Mouse (Mus musculus): Measurements from ENCODE around the gene Cpt1c. TPM values are rescaled to one million over a fixed set of nuclear protein-coding genes. Genes with fewer than 3 reads are reported as not detected.
"Not testable (repeated sequence)": the region's sequence is repeated elsewhere in the genome, so short reads cannot be mapped to it uniquely, and the experiment has no call there.

The Cpt1c gene
- polyA plus RNA-seq (2015; fragmentation: Nextera tagmentation; extraction: Ambion mirVana) = 48.2 and 51.6 TPM in 2 replicates

DNA sequence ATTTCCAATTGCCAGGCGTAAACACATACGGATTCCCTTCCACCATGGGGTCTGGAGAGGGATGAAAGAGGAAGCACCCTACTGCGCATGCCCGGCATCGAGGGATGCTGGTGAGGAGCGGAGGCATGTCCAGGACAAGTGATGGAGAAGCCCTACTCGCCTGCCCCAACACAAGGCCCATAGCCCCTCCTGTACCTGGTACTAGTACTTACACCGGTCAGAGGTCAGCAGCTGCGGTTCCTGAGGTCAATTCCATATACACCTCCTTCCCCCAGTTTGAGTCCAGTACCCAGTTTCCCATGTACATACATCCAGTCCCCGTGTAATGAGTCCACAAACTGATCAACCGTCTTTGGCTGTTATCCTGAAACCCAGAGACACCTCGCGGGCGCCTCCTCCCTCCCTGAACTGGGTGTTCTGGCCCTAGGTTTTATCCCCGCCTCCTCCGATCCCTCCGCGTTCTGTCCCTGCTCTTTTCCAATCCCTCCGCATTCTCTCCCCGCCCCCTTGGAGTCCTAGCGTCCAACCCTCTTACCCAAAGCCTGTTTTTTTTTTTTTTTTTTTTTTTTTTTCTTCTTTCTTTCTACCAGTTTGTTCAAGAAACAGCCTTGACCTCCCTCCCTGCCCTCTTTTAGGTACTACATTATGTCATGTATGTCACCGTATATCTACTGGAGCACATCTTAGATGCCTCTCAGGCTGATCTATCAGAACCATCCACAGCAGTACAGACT, at the start of gene Cpt1c:
Gene Cpt1c (minus strand): TSS at position 469 of the 734 bp plus-strand sequence.
- Histone ChIP-seq H3K27ac (replicated peaks) (peak within 1 kb of the TSS; percentile 96), H3K4me3 (peak within 1 kb of the TSS; percentile 54), H3K9ac (replicated peaks) (peak within 1 kb of the TSS; percentile 62), H3K36me3 (peaks cover 39% of the 10 kb centered on the region), H3K4me2 (replicated peaks) (peak within 1 kb of the TSS; percentile 83), H3K9me3 (no peaks in the 10 kb centered on the region), H3K27me3 (no peaks in the 10 kb centered on the region), H3K4me1 (peaks cover 49% of the 10 kb centered on the region)
- WGBS = 1% methylated on average over 22 of the region's 22 CpGs
- ATAC-seq (replicated peaks) = peak; percentile 49

DNA sequence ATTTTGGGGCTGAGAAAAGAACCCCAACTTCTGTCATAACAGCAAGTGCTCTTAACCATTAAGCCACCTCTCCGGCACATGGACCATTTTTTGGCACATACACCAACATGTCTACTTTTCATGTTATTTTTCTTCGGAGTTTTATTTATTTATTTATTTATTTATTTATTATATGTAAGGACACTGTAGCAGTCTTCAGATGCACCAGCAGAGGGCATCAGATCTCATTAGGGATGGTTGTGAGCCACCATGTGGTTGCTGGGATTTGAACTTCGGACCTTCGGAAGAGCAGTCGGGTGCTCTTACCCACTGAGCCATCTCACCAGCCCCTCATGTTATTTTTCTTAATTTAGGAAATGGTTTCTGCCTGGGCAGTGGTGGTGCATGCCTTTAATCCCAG, 49.1 kb upstream of the Cpt1c start:
- WGBS = 86% methylated on average over 5 of the region's 5 CpGs
- peaks cover 25% of the 10 kb centered on the region for H3K36me3 ChIP-seq

DNA sequence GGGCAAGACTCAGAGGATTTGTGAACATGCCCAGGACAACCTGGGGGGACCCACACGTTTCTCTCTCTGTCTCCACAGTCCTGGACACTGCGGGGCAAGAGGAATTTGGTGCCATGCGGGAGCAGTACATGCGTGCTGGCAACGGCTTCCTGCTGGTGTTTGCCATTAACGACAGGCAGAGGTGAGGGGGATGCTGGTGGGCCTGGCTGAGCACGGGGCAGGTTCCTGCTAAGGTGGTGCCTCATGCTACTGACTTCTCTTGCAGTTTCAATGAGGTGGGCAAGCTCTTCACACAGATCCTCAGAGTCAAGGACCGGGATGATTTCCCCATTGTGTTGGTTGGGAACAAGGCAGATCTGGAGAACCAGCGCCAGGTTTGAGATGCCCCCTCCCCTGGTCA, 45.6 kb upstream of the Cpt1c start:
- WGBS = 80% methylated on average over 9 of the region's 9 CpGs
- no peak overlapping the region for H3K4me2 ChIP-seq (replicated peaks)
- no peak overlapping the region for H3K9ac ChIP-seq (replicated peaks)
- H3K27me3 ChIP-seq = peaks cover 4% of the 10 kb centered on the region
- H3K4me3 ChIP-seq = no peak overlapping the region
- H3K9me3 ChIP-seq = no peaks in the 10 kb centered on the region
- no peak for ATAC-seq (replicated peaks)
- no peak overlapping the region for H3K27ac ChIP-seq (replicated peaks)
- H3K4me1 ChIP-seq = peaks cover 18% of the 10 kb centered on the region
- no peaks in the 10 kb centered on the region for H3K36me3 ChIP-seq

More for the DNA sequence above, 49.1 kb upstream of the Cpt1c start:
- H3K9me3 ChIP-seq; H3K4me2 ChIP-seq (replicated peaks); H3K27ac ChIP-seq (replicated peaks); H3K27me3 ChIP-seq; H3K9ac ChIP-seq (replicated peaks); H3K4me1 ChIP-seq; H3K4me3 ChIP-seq; ATAC-seq (replicated peaks): not testable (repeated sequence)

DNA sequence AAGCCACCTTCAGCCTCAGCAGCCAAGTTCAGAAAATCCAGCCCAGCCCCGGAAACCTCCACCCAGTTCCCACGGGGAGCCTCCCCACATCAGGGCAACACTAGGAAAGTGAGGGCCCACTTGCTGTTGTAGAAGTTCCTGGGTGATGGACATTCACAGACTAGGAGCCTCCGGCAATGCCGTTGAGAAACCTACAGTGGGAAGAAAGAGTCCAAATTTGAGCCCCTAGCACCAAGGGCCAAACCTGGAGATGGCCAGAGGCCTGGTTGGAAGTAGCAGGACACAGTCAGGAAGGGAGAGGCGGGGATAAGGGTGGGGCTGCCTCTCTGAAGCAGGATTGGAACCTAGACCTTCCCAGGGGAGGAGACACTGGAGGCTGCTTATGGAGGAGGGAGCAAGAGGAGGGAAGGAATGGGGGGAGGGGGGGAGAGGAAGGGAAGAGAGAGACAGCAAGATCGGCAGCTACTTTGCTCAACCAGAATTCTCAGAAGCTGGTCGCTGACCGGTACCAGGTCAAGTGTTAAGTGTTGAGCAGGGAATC, 44.5 kb upstream of the Cpt1c start:
- Histone ChIP-seq H3K4me2 (replicated peaks) (no peak overlapping the region), H3K9me3 (no peaks in the 10 kb centered on the region), H3K27me3 (peaks cover 4% of the 10 kb centered on the region), H3K9ac (replicated peaks) (no peak overlapping the region), H3K27ac (replicated peaks) (no peak overlapping the region), H3K4me3 (no peak overlapping the region), H3K36me3 (no peaks in the 10 kb centered on the region), H3K4me1 (peaks cover 30% of the 10 kb centered on the region)
- 48% methylated on average over 8 of the region's 8 CpGs for WGBS
- ATAC-seq (replicated peaks) = no peak

DNA sequence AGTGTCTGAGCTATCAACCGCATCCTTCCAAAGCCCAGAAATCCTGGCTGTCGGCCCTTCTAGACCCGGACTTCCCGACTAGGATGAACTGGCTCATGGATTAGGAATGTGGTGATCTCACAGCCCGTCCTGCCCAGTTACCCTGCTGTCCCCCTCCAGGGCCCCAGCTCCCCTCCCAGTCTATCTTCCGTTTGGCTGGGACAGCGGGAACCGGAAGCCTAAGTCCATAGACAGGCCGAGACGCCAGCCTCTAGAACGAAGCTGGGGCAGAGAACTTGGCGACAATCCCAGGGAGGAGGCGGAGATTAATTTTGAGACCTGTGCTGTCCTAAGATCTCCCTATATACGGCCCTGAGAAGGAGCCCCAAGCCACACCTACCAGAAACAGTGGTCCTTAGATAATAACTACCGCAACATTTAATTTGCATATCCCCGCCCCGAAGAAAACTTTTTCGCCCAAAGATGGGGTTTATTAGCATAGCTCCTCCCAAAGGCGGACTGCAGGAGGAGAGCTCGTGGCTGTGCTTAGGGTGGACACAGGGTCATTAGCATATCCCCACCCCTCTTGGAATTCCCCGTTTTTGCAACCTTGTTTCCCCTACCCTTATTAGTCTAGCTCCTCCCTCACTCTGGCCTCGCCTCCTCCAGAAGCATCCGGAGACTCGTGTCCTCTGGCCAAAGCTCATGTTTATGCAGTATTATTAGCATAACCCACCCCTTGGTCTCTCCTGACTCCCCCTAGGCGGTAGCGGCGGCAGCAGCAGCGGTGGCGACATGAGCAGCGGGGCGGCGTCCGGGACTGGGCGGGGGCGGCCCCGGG, 42.8 kb upstream of the Cpt1c start, which contains the start of gene Rras:
Gene Rras (plus strand): TSS at position 720 of the 820 bp plus-strand sequence.
- peak within 1 kb of the TSS; percentile 48 for H3K9ac ChIP-seq (replicated peaks)
- peaks cover 37% of the 10 kb centered on the region for H3K4me1 ChIP-seq
- peak within 1 kb of the TSS; percentile 86 for H3K4me2 ChIP-seq (replicated peaks)
- peak within 1 kb of the TSS; percentile 81 for H3K27ac ChIP-seq (replicated peaks)
- H3K4me3 ChIP-seq = peak within 1 kb of the TSS; percentile 84
- H3K9me3 ChIP-seq = no peaks in the 10 kb centered on the region
- under 1% methylated on average over 36 of the region's 36 CpGs for WGBS
- peaks cover 4% of the 10 kb centered on the region for H3K27me3 ChIP-seq
- H3K36me3 ChIP-seq = peaks cover 8% of the 10 kb centered on the region
- peak; percentile 71 for ATAC-seq (replicated peaks)

DNA sequence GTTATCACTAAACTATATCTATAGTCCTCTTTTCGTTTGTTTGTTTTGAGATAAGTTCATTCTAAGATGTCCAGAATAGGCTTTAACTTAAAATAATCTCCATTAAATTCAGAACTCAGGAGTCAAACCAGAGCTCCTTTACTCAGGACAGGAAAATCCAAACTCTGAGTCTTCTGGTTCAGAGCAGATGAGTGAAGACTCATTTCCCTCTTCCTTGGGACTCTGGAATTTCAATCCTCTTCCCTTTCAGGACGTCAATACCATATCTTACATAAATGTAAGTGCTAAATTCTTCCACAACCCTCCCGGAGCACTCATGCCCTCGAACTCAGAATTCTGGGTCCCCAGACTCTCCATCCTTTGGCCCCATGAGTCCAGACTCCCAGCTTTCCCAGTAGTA, 42.1 kb upstream of the Cpt1c start:
- Histone ChIP-seq H3K4me2 (replicated peaks) (peak overlapping the region; percentile 86), H3K4me1 (peaks cover 37% of the 10 kb centered on the region), H3K9ac (replicated peaks) (peak overlapping the region; percentile 48), H3K27me3 (peaks cover 4% of the 10 kb centered on the region), H3K36me3 (peaks cover 15% of the 10 kb centered on the region), H3K9me3 (no peaks in the 10 kb centered on the region), H3K27ac (replicated peaks) (peak overlapping the region; percentile 81), H3K4me3 (peak overlapping the region; percentile 84)
- 4% methylated on average over 4 of the region's 4 CpGs for WGBS
- no peak for ATAC-seq (replicated peaks)

DNA sequence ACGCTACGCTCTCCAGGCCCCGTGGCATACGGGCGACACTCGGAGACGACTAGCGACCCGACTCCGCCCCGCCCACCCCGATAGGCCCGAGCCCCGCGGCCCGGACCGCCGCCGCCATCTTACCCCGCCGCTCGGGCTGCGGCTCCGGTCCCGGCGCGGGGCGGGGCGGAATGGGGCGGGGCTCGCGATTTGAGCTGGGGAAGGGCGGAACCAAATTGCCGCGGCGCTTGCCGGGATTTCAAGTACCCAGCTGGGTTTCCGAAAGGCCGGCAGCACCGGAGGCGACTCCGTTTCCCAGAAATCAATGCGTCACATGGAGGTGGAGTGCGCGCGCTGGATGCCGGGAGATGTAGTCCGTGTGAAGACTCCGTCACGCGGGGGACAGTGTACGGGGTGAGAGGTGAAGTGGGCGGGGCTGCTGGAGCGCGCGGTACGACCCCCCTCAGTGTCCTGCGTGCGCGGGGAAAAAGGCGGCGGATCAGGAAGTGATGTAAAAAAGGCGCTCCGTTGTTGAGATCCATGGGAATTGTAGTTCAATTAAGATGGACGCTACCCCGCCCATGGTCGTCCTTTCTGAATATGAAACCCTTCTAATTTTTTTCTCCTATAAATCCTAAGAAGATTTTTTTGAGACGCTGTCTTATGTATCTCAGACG, 41.4 kb upstream of the Cpt1c start, which contains the start of gene Scaf1:
Gene Scaf1 (minus strand): TSS at position 407 of the 656 bp plus-strand sequence.
- peaks cover 22% of the 10 kb centered on the region for H3K36me3 ChIP-seq
- peak within 1 kb of the TSS; percentile 93 for H3K9ac ChIP-seq (replicated peaks)
- H3K4me1 ChIP-seq = peaks cover 37% of the 10 kb centered on the region
- H3K9me3 ChIP-seq = no peaks in the 10 kb centered on the region
- peak; percentile 95 for ATAC-seq (replicated peaks)
- WGBS = under 1% methylated on average over 69 of the region's 69 CpGs
- H3K27me3 ChIP-seq = peaks cover 4% of the 10 kb centered on the region
- peak within 1 kb of the TSS; percentile 84 for H3K4me3 ChIP-seq
- H3K27ac ChIP-seq (replicated peaks) = peak within 1 kb of the TSS; percentile 81
- peak within 1 kb of the TSS; percentile 86 for H3K4me2 ChIP-seq (replicated peaks)

DNA sequence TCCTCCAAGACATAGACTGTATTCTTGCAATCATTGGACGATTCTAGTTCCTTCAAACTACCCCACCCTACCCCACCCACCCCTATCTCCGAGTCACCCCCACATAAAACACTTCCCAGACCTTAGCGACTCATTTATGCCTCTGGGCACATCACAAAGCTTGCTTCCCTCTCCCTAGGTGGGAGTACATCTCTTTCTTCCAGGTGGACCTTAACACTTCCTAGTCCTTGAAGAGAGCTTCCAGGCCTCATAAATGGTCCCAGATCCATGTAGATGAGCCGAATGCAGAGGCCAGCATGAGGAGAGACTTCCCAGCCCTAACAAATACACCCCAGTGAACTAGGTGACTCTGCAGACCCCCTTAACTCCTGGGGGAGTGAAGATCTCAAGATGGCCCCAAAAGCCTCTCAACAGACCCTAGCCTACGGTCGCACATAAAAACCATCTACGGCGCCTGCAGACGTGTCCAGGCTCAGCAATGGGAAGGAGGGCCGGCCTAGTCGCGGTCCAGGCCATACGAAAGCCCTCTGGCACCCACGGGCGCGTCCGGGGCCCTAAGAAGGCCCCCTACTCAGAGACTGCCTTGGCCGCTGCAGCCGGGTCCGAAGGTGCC, 40.8 kb upstream of the Cpt1c start:
- ATAC-seq (replicated peaks) = no peak
- 2% methylated on average over 20 of the region's 20 CpGs for WGBS
- Histone ChIP-seq H3K4me1 (peaks cover 37% of the 10 kb centered on the region), H3K9ac (replicated peaks) (peak overlapping the region; percentile 93), H3K27ac (replicated peaks) (peak overlapping the region; percentile 69), H3K27me3 (peaks cover 4% of the 10 kb centered on the region), H3K36me3 (peaks cover 26% of the 10 kb centered on the region), H3K4me3 (peak overlapping the region; percentile 84), H3K9me3 (no peaks in the 10 kb centered on the region), H3K4me2 (replicated peaks) (peak overlapping the region; percentile 86)

DNA sequence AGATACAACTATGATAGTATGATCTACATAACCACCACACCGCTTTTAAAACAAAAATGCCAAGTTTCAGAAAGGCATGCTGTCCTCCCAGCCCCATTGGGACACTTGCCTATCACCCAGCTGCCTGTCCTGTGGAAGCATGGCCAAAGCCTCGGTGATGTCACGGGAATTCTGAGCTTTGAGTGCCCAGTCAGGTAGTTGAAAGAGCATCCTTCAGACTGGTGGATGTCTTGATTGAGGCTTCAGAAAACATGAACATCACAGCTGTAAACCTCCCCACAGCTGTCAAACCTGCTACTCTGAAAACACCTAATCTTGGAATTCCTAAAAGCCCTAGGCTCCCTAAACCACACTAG, 39.4 kb upstream of the Cpt1c start:
- Histone ChIP-seq H3K27me3 (peaks cover 2% of the 10 kb centered on the region), H3K36me3 (peaks cover 40% of the 10 kb centered on the region), H3K4me3 (no peak overlapping the region), H3K9ac (replicated peaks) (no peak overlapping the region), H3K4me2 (replicated peaks) (no peak overlapping the region), H3K27ac (replicated peaks) (no peak overlapping the region), H3K4me1 (peaks cover 37% of the 10 kb centered on the region), H3K9me3 (no peaks in the 10 kb centered on the region)
- no peak for ATAC-seq (replicated peaks)
- WGBS = 94% methylated on average over 3 of the region's 3 CpGs

DNA sequence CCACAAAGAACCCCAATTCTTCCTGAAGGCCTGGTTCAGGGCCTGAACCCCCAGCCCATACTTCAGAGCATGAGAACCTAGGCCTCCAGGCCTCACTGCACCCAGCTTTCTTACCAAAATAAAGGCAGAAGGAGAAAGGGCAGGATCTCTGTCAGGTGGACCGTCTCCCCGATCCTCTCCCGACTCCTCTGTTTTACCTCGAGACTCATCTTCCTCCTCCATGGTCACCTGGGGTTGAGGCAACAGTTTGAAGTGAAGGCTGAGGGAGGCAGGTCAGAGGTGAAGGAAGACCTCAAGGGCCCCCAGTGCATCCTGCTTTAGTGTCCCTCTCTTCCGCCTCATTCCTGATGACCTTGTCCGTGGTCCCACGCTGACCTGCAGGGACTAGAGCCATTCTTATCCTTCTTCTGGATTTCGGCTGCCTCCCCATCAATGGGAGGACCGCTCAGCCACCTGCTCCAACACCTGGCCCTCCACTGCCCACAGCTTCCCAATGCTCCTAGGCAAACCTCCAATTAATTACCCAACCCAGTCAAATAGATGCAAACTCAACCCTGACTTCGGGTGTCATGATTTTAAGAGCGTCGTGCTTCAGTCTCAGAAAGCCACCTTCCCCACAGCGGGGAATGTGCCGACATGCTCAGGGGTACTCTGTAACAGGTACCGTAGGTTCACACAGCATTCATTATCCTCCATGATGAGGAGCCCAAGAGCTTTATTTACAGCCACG, 38.9 kb upstream of the Cpt1c start:
- 95% methylated on average over 16 of the region's 16 CpGs for WGBS
- Histone ChIP-seq H3K9ac (replicated peaks) (no peak overlapping the region), H3K36me3 (peaks cover 45% of the 10 kb centered on the region), H3K4me1 (peaks cover 37% of the 10 kb centered on the region), H3K27me3 (no peaks in the 10 kb centered on the region), H3K9me3 (no peaks in the 10 kb centered on the region), H3K27ac (replicated peaks) (no peak overlapping the region), H3K4me3 (no peak overlapping the region), H3K4me2 (replicated peaks) (no peak overlapping the region)
- ATAC-seq (replicated peaks) = no peak

DNA sequence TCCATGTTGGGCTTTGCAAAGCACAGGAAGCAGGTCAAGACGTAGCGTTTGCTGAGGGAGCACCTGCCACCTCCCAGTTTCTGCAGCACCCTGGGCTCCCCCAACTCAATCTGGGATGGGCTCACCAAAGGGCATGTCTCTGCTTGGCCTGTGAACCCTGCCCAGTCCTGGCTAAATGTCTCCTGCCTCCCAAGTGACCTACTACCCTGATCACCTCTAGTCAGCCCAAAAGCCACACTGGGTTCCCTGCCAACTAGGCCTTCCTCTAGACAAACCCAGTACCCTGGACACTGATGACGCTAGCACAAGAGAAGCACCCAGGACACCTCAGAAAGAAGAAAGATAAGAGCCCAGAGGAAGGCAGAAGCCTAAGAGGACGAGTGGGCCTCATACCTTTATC, 38.2 kb upstream of the Cpt1c start:
- WGBS = 88% methylated on average over 4 of the region's 4 CpGs
- Histone ChIP-seq H3K27ac (replicated peaks) (no peak overlapping the region), H3K36me3 (peaks cover 52% of the 10 kb centered on the region), H3K9ac (replicated peaks) (no peak overlapping the region), H3K27me3 (no peaks in the 10 kb centered on the region), H3K9me3 (no peaks in the 10 kb centered on the region), H3K4me1 (peaks cover 34% of the 10 kb centered on the region), H3K4me2 (replicated peaks) (no peak overlapping the region), H3K4me3 (no peak overlapping the region)
- no peak for ATAC-seq (replicated peaks)
